Mouse (Mus musculus) adrenal gland (tissue): ENCODE measurements around the gene 1700012B09Rik.

Experiments used
- intact Hi-C: fragments of 180-260 bp; cut with DNase I; formaldehyde crosslinking; loops from one replicate; pipeline ENCODE4 v1.15.1; 2025
- long read RNA-seq, 2 experiments: library from polyadenylated mRNA; unstranded; transcript quantifications; one replicate each; pipeline ENCODE4 v2.0.0; 2020; ENCODE audit warnings: borderline replicate concordance in 1 of 2; ENCODE audit not compliant: insufficient replicate concordance in 1 of 2

The 1700012B09Rik gene
- long read RNA-seq, experiment 1, result 0 reads
- long read RNA-seq, experiment 2, result 0 reads

- intact Hi-C loops, result no loop called here
These were observed at the start of gene 1700012B09Rik for GRCm38 (mm10) chr9:14770803-14771471. 1700012B09Rik (minus strand) TSS chr9:14771030.

GRCm38 (mm10) chr9:14810111-14810510 lies 39.3 kb upstream of the 1700012B09Rik start:
- intact Hi-C loops, result no loop called here

GRCm38 (mm10) chr9:14806786-14807185 lies 36.0 kb upstream of the 1700012B09Rik start:
- intact Hi-C loops, result no loop called here

GRCm38 (mm10) chr9:14805714-14806113 lies 34.9 kb upstream of the 1700012B09Rik start:
- intact Hi-C loops, result no loop called here

- intact Hi-C loops, result loop anchor here (10.0 kb wide), 1 partner anchor 517 kb away; the partner anchor contains the start of genes 4931406C07Rik and Taf1d
These were observed 16.5 kb upstream of the 1700012B09Rik start for GRCm38 (mm10) chr9:14787356-14787755.

- intact Hi-C loops, result loop anchor here (10.0 kb wide), 1 partner anchor 520 kb away; the partner anchor contains the start of genes 4931406C07Rik and Taf1d
These were observed 13.5 kb upstream of the 1700012B09Rik start, which contains the start of the genes Mre11a and Ankrd49 for GRCm38 (mm10) chr9:14784039-14785002. Mre11a (plus strand) TSS chr9:14784654. Ankrd49 (minus strand) TSS chr9:14784856.

GRCm38 (mm10) chr9:14778341-14778740 lies 7.5 kb upstream of the 1700012B09Rik start:
- intact Hi-C loops, result no loop called here

GRCm38 (mm10) chr9:14773813-14774212 lies 3.0 kb upstream of the 1700012B09Rik start:
- intact Hi-C loops, result loop anchor here (2.0 kb wide), 1 partner anchor 241 kb away; no protein-coding TSS in a partner anchor

GRCm38 (mm10) chr9:14772074-14772473 lies 1.2 kb upstream of the 1700012B09Rik start:
- intact Hi-C loops, result no loop called here

- intact Hi-C loops, result loop anchor here (10.0 kb wide), 1 partner anchor 245 kb away; no protein-coding TSS in a partner anchor
These were observed 1.0 kb downstream of the 1700012B09Rik start for GRCm38 (mm10) chr9:14769811-14770210.

- intact Hi-C loops, result loop anchor here (5.0 to 10.0 kb wide), 2 partner anchors 67 to 240 kb away; no protein-coding TSS in a partner anchor
These were observed 6.1 kb downstream of the 1700012B09Rik start for GRCm38 (mm10) chr9:14764765-14765164.

GRCm38 (mm10) chr9:14759261-14759660 lies 11.6 kb downstream of the 1700012B09Rik start:
- intact Hi-C loops, result no loop called here

GRCm38 (mm10) chr9:14758590-14758989 lies 12.2 kb downstream of the 1700012B09Rik start:
- intact Hi-C loops, result no loop called here

GRCm38 (mm10) chr9:14754469-14754868 lies 16.4 kb downstream of the 1700012B09Rik start:
- intact Hi-C loops, result no loop called here

- intact Hi-C loops, result no loop called here
These were observed 16.9 kb downstream of the 1700012B09Rik start for GRCm38 (mm10) chr9:14753947-14754346.

GRCm38 (mm10) chr9:14752001-14752522 lies 18.8 kb downstream of the 1700012B09Rik start, which contains the start of gene Fut4:
Fut4 (minus strand) TSS chr9:14752393.
- intact Hi-C loops, result no loop called here

- intact Hi-C loops, result no loop called here
These were observed 19.3 kb downstream of the 1700012B09Rik start for GRCm38 (mm10) chr9:14751503-14752000.

- intact Hi-C loops, result no loop called here
These were observed 19.8 kb downstream of the 1700012B09Rik start for GRCm38 (mm10) chr9:14750901-14751502.

GRCm38 (mm10) chr9:14740151-14740924 lies 30.5 kb downstream of the 1700012B09Rik start, which contains the start of gene Piwil4:
Piwil4 (minus strand) TSS chr9:14740733.
- intact Hi-C loops, result no loop called here
